Mouse (Mus musculus) cerebellum, adult 2 months (tissue): ENCODE results near the gene Zp3.

Source experiments
- CTCF ChIP-seq: fragments of 200-500 bp; IDR thresholded peaks from 2 replicates; pipeline ENCODE4 v1.5.1; 2011; ENCODE audit warnings: low read depth, mild to moderate bottlenecking, control low read depth, low read length, moderate library complexity, borderline replicate concordance; ENCODE audit not compliant: insufficient read depth
- POLR2A ChIP-seq: fragments of 200-500 bp; IDR thresholded peaks from 2 replicates; pipeline ENCODE4 v1.6.1; 2011; ENCODE audit warnings: low read length, control low read depth, borderline replicate concordance; ENCODE audit not compliant: insufficient read depth

DNA sequence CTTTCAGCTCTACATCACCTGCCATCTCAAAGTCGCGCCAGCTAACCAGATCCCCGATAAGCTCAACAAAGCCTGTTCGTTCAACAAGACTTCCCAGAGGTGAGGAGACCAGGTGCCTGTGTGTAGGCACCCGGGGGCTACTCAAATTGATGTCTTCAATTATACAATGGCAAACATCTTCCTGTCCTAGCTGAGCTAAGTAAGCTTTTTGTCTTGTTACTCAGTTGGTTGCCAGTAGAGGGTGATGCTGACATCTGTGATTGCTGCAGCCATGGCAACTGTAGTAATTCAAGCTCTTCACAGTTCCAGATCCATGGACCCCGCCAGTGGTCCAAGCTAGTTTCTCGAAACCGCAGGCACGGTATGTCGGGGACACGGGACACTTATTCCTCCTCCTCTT lies 7.3 kb downstream of the Zp3 start:
- no peak for TF ChIP-seq CTCF
- TF ChIP-seq POLR2A: no peak
